Mouse (Mus musculus) hindbrain, embryonic 16.5 days (tissue): Measurements from ENCODE around the gene Gnmt. TPM values are rescaled to one million over a fixed set of nuclear protein-coding genes. Genes with fewer than 3 reads are reported as not detected.

Experiments
- ATAC-seq: fragments of 200-750 bp; cut with Nextera tagmentation; 2 replicates; pipeline ENCODE4 v1.8.0; 2017; ENCODE audit warnings: moderate TSS enrichment, moderate library complexity
- H3K27ac ChIP-seq: fragments of 300-500 bp; sonication (generic); 2 replicates; pipeline ENCODE4 v1.5.1; 2014; ENCODE audit warnings: low read depth, mild to moderate bottlenecking, control low read depth, low read length, moderate library complexity
- H3K27me3 ChIP-seq: fragments of 300-500 bp; sonication (generic); replicated peaks from 2 replicates; pipeline ENCODE4 v1.6.1; 2014; ENCODE audit warnings: low read length; ENCODE audit not compliant: control insufficient read depth, insufficient read depth
- H3K36me3 ChIP-seq: fragments of 300-500 bp; sonication (generic); 2 replicates; pipeline ENCODE4 v1.6.1; 2014; ENCODE audit warnings: mild to moderate bottlenecking, low read length, moderate library complexity, mixed read lengths; ENCODE audit not compliant: control insufficient read depth, insufficient read depth
- H3K4me1 ChIP-seq: fragments of 300-500 bp; sonication (generic); 2 replicates; pipeline ENCODE4 v1.6.1; 2014; ENCODE audit warnings: low read depth, low read length; ENCODE audit not compliant: control insufficient read depth, insufficient read depth
- H3K4me2 ChIP-seq: fragments of 300-500 bp; sonication (generic); 2 replicates; pipeline ENCODE4 v1.6.1; 2014; ENCODE audit warnings: mild to moderate bottlenecking, low read length, control low read depth, moderate library complexity
- H3K4me3 ChIP-seq: fragments of 300-500 bp; sonication (generic); 2 replicates; pipeline ENCODE4 v1.5.1; 2014; ENCODE audit warnings: mild to moderate bottlenecking, low read length, control low read depth, moderate library complexity
- H3K9ac ChIP-seq: fragments of 300-500 bp; sonication (generic); 2 replicates; pipeline ENCODE4 v1.6.1; 2014; ENCODE audit warnings: low read depth, mild to moderate bottlenecking, control low read depth, low read length, moderate library complexity
- H3K9me3 ChIP-seq: fragments of 300-500 bp; sonication (generic); 2 replicates; pipeline ENCODE4 v1.6.1; 2014; ENCODE audit warnings: mild to moderate bottlenecking, low read length, moderate library complexity; ENCODE audit not compliant: control insufficient read depth
- WGBS: fragments of 180-500 bp; shearing (Covaris S2); extraction: QIAGEN DNeasy Blood & Tissue Kit; methylation state at CpG from one replicate; pipeline ENCODE4 v1.1.7; 2014; 5-methylcytosine and 5-hydroxymethylcytosine counted together
- polyA plus RNA-seq: library from polyadenylated mRNA; unstranded; fragments of >200 nt; fragmentation: Nextera tagmentation; extraction: Ambion mirVana; gene quantifications from 2 replicates; pipeline ENCODE4 v1.2.1, GENCODE M21; 2015

Gene Gnmt
- polyA plus RNA-seq, 1 experiment from 2014 or later, result 1.7 TPM

GRCm38 (mm10) chr17:46711612-46712271, 17.2 kb downstream of the Gnmt start:
- Histone ChIP-seq H3K9me3 (no peaks in the 10 kb centered on the region), H3K9ac (peak overlapping the region; percentile 95), H3K4me2 (peak overlapping the region; percentile 89), H3K27me3 (no peaks in the 10 kb centered on the region), H3K36me3 (peaks cover 20% of the 10 kb centered on the region), H3K4me1 (peaks cover 12% of the 10 kb centered on the region), H3K27ac (peak overlapping the region; percentile 80), H3K4me3 (peak overlapping the region; percentile 98)
- WGBS, result 1% methylated on average over 45 of the region's 76 CpGs
- peak; percentile 71 for ATAC-seq

GRCm38 (mm10) chr17:46710959-46711597, 17.9 kb downstream of the Gnmt start, which contains the start of gene Pex6:
Gene Pex6, plus strand, starts transcription at chr17:46711463.
- H3K4me2 ChIP-seq, result peak within 1 kb of the TSS; percentile 89
- peak within 1 kb of the TSS; percentile 95 for H3K9ac ChIP-seq
- peaks cover 12% of the 10 kb centered on the region for H3K4me1 ChIP-seq
- peaks cover 16% of the 10 kb centered on the region for H3K36me3 ChIP-seq
- WGBS, result 8% methylated on average over 36 of the region's 36 CpGs
- H3K27ac ChIP-seq, result peak within 1 kb of the TSS; percentile 80
- ATAC-seq, result peak; percentile 94
- peak within 1 kb of the TSS; percentile 98 for H3K4me3 ChIP-seq
- H3K9me3 ChIP-seq, result no peaks in the 10 kb centered on the region
- H3K27me3 ChIP-seq, result no peaks in the 10 kb centered on the region

DNA sequence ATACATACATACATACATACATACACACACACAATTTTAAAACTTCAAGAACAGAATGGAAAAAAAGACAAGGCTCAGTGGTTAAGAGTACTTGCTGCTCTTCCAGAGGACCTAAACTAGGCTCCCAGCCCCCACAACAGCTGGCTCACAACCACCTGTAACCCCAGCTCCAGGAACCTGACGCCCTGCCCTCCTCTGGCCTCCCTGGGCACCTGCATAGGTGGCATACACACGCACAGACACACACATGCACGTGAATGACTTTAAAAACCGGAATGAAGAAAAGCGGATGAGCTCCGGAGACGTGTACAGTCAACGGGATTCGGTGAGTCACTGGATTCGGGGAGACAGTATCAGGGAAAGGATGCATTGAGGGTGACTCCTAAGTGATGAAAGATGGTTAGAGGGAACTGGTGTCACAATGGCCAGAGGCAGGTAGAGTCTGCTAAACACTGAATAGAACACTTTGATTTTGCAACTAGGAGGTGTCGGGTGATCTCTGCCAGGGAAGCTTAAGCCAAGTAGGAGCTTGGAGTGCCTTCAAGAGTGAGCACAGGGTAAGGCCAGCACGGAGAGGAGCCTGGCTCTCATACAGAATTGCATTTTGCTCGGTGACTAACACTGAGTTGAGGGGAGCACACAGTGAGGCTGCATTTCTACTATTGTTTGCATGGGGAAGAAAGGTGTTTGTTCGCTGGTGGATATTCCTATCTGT, 22.4 kb downstream of the Gnmt start:
- 95% methylated on average over 14 of the region's 14 CpGs for WGBS
- Histone ChIP-seq H3K27me3 (no peaks in the 10 kb centered on the region), H3K36me3 (no peaks in the 10 kb centered on the region), H3K27ac (no peak overlapping the region), H3K9ac (no peak overlapping the region), H3K4me2 (no peak overlapping the region), H3K4me3 (no peak overlapping the region), H3K9me3 (no peaks in the 10 kb centered on the region), H3K4me1 (peaks cover 26% of the 10 kb centered on the region)
- no peak for ATAC-seq

DNA sequence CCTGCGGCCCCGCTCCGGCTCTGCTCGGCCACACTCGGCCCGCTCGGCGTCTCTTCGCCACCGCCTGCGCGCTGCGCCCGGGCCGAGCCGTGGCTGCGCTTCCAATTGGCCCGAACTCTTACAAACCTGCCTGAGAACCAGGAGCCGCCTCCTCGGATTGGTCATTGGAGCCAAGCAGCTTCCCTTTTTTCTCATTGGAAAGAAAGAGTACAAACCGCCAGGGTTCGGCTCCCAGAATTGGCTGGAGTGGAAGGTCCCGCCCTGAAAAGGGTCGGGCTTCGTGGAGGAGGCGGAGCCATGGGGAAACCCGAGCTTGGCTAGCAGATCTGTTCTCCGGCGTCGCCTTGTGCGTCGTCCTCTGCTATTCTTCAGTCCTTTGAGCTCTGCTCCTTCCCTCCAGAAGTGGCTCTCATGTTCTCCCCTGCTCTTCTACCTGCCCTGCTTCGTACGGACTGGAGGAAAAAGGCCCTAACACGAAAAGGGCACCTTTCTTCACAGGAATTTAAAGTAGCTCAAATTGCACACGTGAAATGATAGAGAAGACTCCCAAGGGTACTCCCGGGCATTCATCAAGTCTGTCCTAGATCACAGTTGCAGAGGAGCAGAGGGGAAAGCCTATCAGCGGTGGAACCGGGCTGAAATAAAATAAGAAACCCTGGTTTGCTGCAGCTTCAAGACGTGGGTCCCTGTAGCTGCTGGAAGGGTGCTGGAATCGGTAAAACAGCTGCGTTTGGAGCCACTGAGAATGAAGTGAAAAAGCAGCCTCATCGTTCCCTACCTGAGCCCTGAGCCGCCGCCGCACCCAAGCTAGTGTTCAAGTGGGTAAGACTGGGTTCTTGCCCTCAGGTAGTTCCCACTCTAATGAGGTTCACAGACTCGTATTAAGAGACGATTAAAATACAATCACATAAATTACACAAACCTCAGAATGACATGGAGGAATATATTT, 23.8 kb downstream of the Gnmt start, which contains the start of gene Ppp2r5d:
Gene Ppp2r5d, minus strand, starts transcription at position 225 of the 949 bp plus-strand sequence.
- Histone ChIP-seq H3K9ac (peak within 1 kb of the TSS; percentile 96), H3K36me3 (no peaks in the 10 kb centered on the region), H3K4me2 (peak within 1 kb of the TSS; percentile 90), H3K27ac (peak within 1 kb of the TSS; percentile 90), H3K4me3 (peak within 1 kb of the TSS; percentile 98), H3K27me3 (no peaks in the 10 kb centered on the region), H3K4me1 (peaks cover 31% of the 10 kb centered on the region), H3K9me3 (no peaks in the 10 kb centered on the region)
- peak; percentile 96 for ATAC-seq
- WGBS, result 1% methylated on average over 48 of the region's 48 CpGs

DNA sequence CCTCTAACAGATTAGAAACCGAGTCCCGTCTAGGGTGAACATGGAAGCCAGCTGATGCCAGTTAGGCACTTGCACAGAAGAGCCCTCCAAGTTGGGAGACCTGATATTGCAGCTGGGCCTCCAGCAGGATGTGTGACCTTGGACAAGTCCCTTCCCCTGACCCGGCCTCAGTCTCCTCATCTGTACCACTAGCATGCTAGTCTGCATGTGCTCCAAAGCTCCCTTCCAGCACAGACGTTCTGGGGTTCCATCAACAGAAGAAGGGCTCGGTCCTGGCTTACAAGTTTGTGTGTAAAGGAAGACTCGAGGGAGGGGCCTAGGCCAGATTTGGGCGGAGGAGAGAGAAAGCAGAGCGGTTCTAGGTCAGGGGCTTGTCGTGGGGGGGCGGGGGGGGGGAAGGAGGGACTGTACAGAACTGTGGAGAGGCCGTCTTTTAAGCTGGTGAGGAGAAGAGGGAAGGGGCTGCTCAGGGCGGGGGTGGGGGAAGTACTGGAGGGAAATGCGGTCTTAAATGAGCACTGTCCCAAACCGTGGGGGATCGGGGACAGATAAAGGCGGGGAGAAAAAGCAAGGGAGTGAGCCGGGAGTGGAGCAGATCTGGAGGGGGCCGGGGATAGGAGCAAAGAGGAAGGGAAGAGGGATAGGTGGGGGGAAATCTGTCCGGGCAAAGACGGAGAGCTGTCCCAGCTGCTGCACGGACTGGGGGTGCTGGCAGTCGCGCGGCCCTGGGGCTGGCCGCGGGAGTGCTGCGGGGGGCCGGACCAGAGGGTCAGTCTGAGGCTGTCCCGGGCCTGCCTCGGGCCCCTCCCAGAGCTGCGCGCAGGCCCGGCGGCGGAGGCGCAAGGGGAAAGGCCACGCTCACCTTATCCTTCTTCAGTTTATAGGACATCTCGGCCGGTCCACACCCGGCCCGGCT, 24.7 kb downstream of the Gnmt start:
- H3K27ac ChIP-seq, result peak overlapping the region; percentile 86
- H3K9ac ChIP-seq, result peak overlapping the region; percentile 96
- peaks cover 31% of the 10 kb centered on the region for H3K4me1 ChIP-seq
- H3K27me3 ChIP-seq, result no peaks in the 10 kb centered on the region
- H3K9me3 ChIP-seq, result no peaks in the 10 kb centered on the region
- WGBS, result 5% methylated on average over 35 of the region's 41 CpGs
- peak; percentile 73; the same call in 1 of the 2 replicates for ATAC-seq
- 0 out of 2 replicates have a peak, but pooled peaks cover 3% of the 10 kb centered on the region for H3K36me3 ChIP-seq
- peak overlapping the region; percentile 98 for H3K4me3 ChIP-seq
- peak overlapping the region; percentile 72 for H3K4me2 ChIP-seq

- Histone ChIP-seq H3K4me3 (no peak overlapping the region), H3K4me1 (peaks cover 31% of the 10 kb centered on the region), H3K9ac (no peak overlapping the region; the same call in 1 of the 2 replicates), H3K36me3 (0 out of 2 replicates have a peak, but pooled peaks cover 3% of the 10 kb centered on the region), H3K9me3 (no peaks in the 10 kb centered on the region), H3K4me2 (no peak overlapping the region; the same call in 1 of the 2 replicates), H3K27ac (no peak overlapping the region), H3K27me3 (no peaks in the 10 kb centered on the region)
- no peak for ATAC-seq
- WGBS, result 86% methylated on average over 5 of the region's 5 CpGs
Measured at GRCm38 (mm10) chr17:46702506-46702905, 26.5 kb downstream of the Gnmt start.

DNA sequence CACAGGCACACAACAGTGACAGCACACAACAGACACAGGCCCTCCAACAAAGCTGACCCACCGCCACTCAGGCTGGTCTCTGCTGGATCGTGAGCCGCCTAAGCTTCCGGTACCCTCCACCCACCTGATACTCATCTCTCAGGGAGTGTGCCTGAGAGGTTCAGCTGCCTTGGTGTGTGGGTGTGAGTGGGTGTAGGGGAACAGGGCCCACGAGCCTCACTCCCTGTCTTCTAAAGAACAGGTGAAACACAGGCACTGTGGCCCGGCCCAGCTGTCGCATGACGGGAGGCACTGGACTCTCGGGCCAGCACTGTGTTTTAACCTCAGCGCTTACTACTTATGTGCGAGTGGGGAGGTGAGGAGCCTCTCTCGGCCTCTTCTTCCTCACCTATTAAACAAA, 26.9 kb downstream of the Gnmt start:
- H3K9ac ChIP-seq, result peak overlapping the region; percentile 37; the same call in 1 of the 2 replicates
- 0 out of 2 replicates have a peak, but pooled peaks cover 3% of the 10 kb centered on the region for H3K36me3 ChIP-seq
- peaks cover 31% of the 10 kb centered on the region for H3K4me1 ChIP-seq
- 82% methylated on average over 12 of the region's 12 CpGs for WGBS
- no peak overlapping the region for H3K4me2 ChIP-seq
- H3K27ac ChIP-seq, result no peak overlapping the region
- H3K9me3 ChIP-seq, result no peaks in the 10 kb centered on the region
- no peak overlapping the region for H3K4me3 ChIP-seq
- ATAC-seq, result no peak
- no peaks in the 10 kb centered on the region for H3K27me3 ChIP-seq
